Mouse (Mus musculus) forebrain, embryonic 11.5 days (tissue): ENCODE data around the gene Tpmt. TPM values are rescaled to one million over a fixed set of nuclear protein-coding genes. Genes with fewer than 3 reads are reported as not detected.

Experiments
- ATAC-seq: fragments of 200-750 bp; cut with Nextera tagmentation; replicated peaks from 2 replicates; pipeline ENCODE4 v1.8.0; 2017; ENCODE audit warnings: moderate TSS enrichment; ENCODE audit not compliant: low FRiP score
- DNase-seq: peaks from one replicate; pipeline ENCODE4 v3.0.0-alpha.2; 2017; ENCODE audit warnings: low spot score
- H3K27ac ChIP-seq: fragments of 300-500 bp; sonication (generic); 2 replicates; pipeline ENCODE4 v1.5.1; 2014; ENCODE audit warnings: low read depth, low read length
- H3K27me3 ChIP-seq: fragments of 300-500 bp; sonication (generic); 2 replicates; pipeline ENCODE4 v1.6.1; 2014; ENCODE audit warnings: mild to moderate bottlenecking, low read length, mixed read lengths; ENCODE audit not compliant: control insufficient read depth, insufficient read depth
- H3K36me3 ChIP-seq: fragments of 300-500 bp; sonication (generic); 2 replicates; pipeline ENCODE4 v1.6.1; 2014; ENCODE audit warnings: mild to moderate bottlenecking, low read length, moderate library complexity, mixed read lengths; ENCODE audit not compliant: control insufficient read depth, insufficient read depth
- H3K4me1 ChIP-seq: fragments of 300-500 bp; sonication (generic); replicated peaks from 2 replicates; pipeline ENCODE4 v1.6.1; 2014; ENCODE audit warnings: low read length, mixed read lengths; ENCODE audit not compliant: control insufficient read depth, insufficient read depth
- H3K4me2 ChIP-seq: fragments of 300-500 bp; sonication (generic); 2 replicates; pipeline ENCODE4 v1.6.1; 2014; ENCODE audit warnings: low read depth, mild to moderate bottlenecking, low read length, moderate library complexity, mixed read lengths; ENCODE audit not compliant: severe bottlenecking
- H3K4me3 ChIP-seq: fragments of 300-500 bp; sonication (generic); 2 replicates; pipeline ENCODE4 v1.5.1; 2014; ENCODE audit warnings: low read depth, low read length
- H3K9ac ChIP-seq: fragments of 300-500 bp; sonication (generic); 2 replicates; pipeline ENCODE4 v1.6.1; 2014; ENCODE audit warnings: low read length
- H3K9me3 ChIP-seq: fragments of 300-500 bp; sonication (generic); 2 replicates; pipeline ENCODE4 v1.6.1; 2016; ENCODE audit warnings: low read length, mixed read lengths; ENCODE audit not compliant: control insufficient read depth
- WGBS: fragments of 180-500 bp; shearing (Covaris S2); extraction: QIAGEN DNeasy Blood & Tissue Kit; methylation state at CpG from one replicate; pipeline ENCODE4 v1.1.7; 2014; 5-methylcytosine and 5-hydroxymethylcytosine counted together
- polyA plus RNA-seq: library from polyadenylated mRNA; unstranded; fragments of >200 nt; fragmentation: Nextera tagmentation; extraction: Ambion mirVana; gene quantifications from 2 replicates; pipeline ENCODE4 v1.2.1, GENCODE M21; 2014

Tpmt gene
- polyA plus RNA-seq, 1 experiment from 2014 or later = 34.2 TPM

DNA sequence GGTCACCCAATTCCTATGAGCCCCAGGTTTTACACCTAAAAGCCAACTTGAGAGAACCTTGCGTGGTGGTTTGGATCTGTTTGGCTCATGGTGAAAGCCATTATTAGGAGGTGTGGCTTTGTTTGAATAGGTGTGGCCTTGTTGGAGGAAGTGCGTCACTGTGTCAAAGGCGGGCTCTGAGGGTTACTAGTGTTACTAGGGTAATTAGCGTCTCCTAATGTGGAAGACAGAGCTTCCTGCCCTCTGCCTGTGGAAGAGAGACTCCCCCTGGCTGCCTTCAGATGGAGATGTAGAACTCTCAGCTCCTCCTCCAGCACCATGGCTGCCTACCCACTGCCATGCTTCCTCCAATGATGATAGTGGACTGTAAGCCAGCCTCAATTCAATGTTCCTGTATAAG lies 42.9 kb downstream of the Tpmt start:
- H3K36me3 ChIP-seq = no peaks in the 10 kb centered on the region
- no peak overlapping the region for H3K9ac ChIP-seq
- no peak overlapping the region for H3K4me3 ChIP-seq
- H3K27ac ChIP-seq = no peak overlapping the region
- H3K4me2 ChIP-seq = no peak overlapping the region
- H3K4me1 ChIP-seq = no peaks in the 10 kb centered on the region
- H3K9me3 ChIP-seq = no peaks in the 10 kb centered on the region
- no peaks in the 10 kb centered on the region for H3K27me3 ChIP-seq
- DNase-seq (no peak), ATAC-seq (no peak)
- 95% methylated on average over 4 of the region's 4 CpGs for WGBS

DNA sequence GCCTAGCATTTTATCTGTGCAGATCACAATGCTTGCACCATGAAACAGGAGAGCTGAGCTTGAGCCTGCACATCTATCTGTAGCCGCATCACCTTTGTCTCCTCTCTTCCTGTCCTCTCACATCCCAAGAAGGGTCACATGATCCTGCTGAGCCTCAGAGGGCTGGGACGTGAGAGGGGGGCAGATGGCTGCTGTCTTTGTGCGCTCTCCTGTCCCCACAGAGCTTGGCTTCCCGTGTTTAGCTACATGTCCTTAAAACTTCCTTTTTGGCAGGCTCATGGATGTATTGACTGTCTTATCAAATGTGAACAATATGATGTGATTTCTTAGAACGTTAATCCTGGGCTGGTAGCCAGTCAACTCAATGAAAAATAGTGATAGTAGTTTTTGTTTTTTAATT lies 45.0 kb downstream of the Tpmt start:
- Histone ChIP-seq H3K27me3 (no peaks in the 10 kb centered on the region), H3K4me2 (no peak overlapping the region), H3K4me1 (no peaks in the 10 kb centered on the region), H3K9ac (no peak overlapping the region), H3K4me3 (no peak overlapping the region), H3K9me3 (no peaks in the 10 kb centered on the region), H3K27ac (no peak overlapping the region), H3K36me3 (no peaks in the 10 kb centered on the region)
- ATAC-seq (no peak), DNase-seq (no peak)
- WGBS = 72% methylated on average over 5 of the region's 5 CpGs

DNA sequence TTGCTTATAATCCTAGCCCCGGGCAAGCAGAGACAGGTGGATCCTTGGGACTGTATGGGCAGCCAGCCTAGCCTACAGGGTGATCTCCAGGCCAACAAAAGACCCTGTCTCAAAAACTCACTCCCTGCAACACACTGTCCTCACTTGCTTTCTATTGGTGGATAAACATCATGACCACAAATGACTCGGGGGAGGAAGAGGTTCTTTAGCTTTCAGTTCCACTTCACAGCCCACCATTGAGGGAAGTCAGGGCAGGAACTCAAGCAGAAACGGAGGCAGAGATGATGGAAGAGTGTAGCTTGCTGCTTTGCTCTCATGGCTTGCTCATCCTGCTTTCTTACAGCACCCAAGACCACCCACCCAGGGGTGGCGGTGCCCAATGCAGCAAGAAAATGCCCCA lies 47.2 kb downstream of the Tpmt start:
- WGBS = 81% methylated on average over 4 of the region's 4 CpGs
- Histone ChIP-seq H3K4me3 (no peak overlapping the region), H3K9me3 (no peaks in the 10 kb centered on the region), H3K4me2 (no peak overlapping the region), H3K9ac (no peak overlapping the region), H3K36me3 (no peaks in the 10 kb centered on the region), H3K27ac (no peak overlapping the region), H3K27me3 (no peaks in the 10 kb centered on the region), H3K4me1 (no peaks in the 10 kb centered on the region)
- DNase-seq (no peak), ATAC-seq (no peak)

DNA sequence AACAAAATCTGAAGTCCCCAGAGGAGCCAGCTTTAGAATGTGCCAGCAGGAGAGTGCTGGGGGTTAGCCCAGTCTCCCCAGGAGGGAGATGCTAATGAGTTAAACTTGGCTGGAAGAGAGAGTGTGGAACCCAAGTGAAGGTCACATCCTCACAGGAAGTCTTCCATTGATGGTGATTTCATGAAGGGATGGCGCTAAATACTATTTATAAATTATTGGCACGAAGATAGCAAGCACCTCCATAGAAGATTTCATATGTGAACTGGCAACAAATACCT lies 51.3 kb downstream of the Tpmt start:
- no peak overlapping the region for H3K27ac ChIP-seq
- WGBS = 89% methylated on average over 2 of the region's 2 CpGs
- no peak overlapping the region for H3K4me3 ChIP-seq
- no peak for ATAC-seq
- H3K36me3 ChIP-seq = no peaks in the 10 kb centered on the region
- no peaks in the 10 kb centered on the region for H3K4me1 ChIP-seq
- H3K9me3 ChIP-seq = no peaks in the 10 kb centered on the region
- H3K4me2 ChIP-seq = no peak overlapping the region
- H3K9ac ChIP-seq = no peak overlapping the region
- no peak for DNase-seq
- no peaks in the 10 kb centered on the region for H3K27me3 ChIP-seq

DNA sequence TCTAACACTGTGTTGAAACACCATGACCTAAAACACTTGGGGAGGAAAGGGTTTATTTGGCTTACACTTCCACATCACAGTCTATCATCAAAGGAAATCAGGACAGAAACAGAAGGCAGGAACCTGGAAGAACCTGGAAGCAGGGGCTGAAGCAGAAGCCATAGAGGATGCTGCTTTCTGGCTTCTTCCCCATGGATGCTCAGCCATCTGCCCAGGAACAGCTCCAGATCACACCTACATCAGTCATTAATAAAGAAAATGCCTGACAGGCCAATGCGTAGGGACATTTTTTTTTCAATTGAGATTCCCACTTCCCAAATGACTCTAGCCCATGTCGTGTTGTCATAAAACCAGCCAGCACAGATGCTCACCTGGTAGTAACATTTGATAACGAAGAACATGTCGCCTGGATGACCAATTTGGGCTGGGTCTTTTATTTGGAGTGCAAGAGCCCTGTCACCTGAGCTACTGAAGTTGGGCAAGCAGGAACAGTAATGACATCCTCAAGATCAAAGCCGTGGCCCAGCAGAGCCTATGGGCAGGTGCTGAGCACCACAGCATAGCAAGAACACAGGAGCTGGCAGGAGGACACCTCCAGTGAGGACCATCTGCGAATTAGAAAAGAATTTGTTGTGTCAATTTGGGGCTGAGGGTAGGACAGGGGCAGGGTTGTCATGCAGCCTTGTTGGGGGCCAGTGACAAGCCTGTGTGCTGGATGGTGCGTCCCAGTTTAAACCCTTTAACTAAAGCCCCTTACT lies 51.8 kb downstream of the Tpmt start:
- ATAC-seq = no peak
- H3K36me3 ChIP-seq = no peaks in the 10 kb centered on the region
- 77% methylated on average over 7 of the region's 7 CpGs for WGBS

DNA sequence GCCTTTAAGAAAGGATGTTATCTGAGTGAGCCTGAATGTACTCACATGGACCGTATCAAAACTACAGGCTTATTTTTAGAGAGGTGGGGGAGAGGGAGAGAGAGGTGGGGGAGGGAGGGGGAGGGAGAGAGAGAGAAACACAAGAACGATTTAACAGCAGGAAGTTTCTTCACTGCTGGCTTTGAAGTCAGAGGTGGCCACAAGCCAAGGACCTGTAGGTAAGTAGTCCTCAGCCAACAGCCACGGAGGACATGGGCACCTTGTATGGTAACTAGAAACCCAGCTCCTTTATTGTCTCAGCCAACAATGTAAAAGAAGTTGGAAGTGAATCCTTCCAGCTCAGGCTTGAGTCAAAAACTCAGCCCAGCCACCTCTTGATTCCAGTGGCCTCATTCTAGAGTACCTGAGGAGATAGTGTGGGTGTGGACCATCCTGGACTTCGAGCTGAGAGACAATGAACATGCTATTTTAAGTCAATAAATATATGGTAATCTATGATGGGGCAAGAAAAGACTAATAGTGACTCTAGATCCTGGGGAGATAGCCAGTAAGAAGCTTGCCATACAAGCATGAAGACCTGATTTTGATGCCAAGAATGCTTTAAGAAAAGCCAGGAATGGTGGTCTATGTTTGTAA lies 54.0 kb downstream of the Tpmt start:
- Histone ChIP-seq H3K4me2 (no peak overlapping the region), H3K27me3 (no peaks in the 10 kb centered on the region), H3K36me3 (no peaks in the 10 kb centered on the region), H3K4me3 (no peak overlapping the region), H3K27ac (no peak overlapping the region), H3K9ac (no peak overlapping the region), H3K9me3 (no peaks in the 10 kb centered on the region), H3K4me1 (no peaks in the 10 kb centered on the region)
- no peak for DNase-seq
- WGBS = 55% methylated on average over 4 of the region's 4 CpGs
- ATAC-seq = no peak

More for the DNA sequence above, 51.8 kb downstream of the Tpmt start:
- DNase-seq = no peak
- H3K9me3 ChIP-seq = no peaks in the 10 kb centered on the region
- no peak overlapping the region for H3K4me2 ChIP-seq
- H3K27ac ChIP-seq = no peak overlapping the region
- H3K9ac ChIP-seq = no peak overlapping the region
- H3K4me3 ChIP-seq = no peak overlapping the region
- H3K27me3 ChIP-seq = no peaks in the 10 kb centered on the region
- H3K4me1 ChIP-seq = no peaks in the 10 kb centered on the region

DNA sequence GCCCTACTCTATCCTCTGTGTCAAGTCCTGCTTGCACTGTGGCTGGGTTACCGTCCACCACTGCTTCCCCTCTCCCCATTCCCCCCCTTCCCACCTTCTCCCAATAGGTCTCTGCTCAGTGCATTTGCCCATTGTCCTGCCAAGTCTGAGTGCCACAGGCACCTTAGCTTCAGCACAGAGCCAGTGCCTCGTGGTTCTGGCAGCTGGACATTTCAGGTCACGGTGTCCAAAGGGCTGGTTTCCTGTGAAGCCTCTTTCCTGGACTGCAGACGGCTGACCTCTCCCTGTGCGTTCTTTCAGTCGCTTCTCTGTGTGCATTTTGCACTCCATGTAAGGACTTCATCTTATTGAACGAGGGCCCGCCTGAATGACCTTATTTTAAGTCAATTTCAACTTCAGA lies 56.6 kb downstream of the Tpmt start:
- DNase-seq (no peak), ATAC-seq (no peak)
- Histone ChIP-seq H3K4me2 (no peak overlapping the region), H3K36me3 (no peaks in the 10 kb centered on the region), H3K27ac (no peak overlapping the region), H3K27me3 (no peaks in the 10 kb centered on the region), H3K9me3 (no peaks in the 10 kb centered on the region), H3K9ac (no peak overlapping the region), H3K4me1 (no peaks in the 10 kb centered on the region), H3K4me3 (no peak overlapping the region)
- 78% methylated on average over 8 of the region's 8 CpGs for WGBS

DNA sequence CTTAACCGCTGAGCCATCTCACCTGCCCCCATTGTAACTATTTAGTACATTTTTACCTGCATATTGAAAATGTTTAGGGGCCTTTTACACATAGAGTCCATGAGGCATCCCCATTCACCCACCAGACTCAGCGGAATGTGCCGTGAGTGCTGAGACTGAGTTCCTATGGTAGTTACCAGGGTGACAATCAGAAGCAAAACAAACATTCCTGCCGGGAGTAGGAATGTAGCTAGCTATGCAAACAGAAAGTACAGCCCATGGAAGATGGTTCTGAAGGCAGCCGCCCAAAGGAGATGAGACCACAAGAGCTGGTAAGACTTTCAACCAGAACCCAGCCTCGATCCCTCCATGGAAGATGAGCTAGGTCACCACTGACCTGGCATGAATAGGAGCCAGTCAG lies 58.3 kb downstream of the Tpmt start:
- Histone ChIP-seq H3K4me1 (no peaks in the 10 kb centered on the region), H3K9ac (no peak overlapping the region), H3K4me2 (no peak overlapping the region), H3K9me3 (no peaks in the 10 kb centered on the region), H3K27ac (no peak overlapping the region), H3K4me3 (no peak overlapping the region), H3K27me3 (no peaks in the 10 kb centered on the region), H3K36me3 (no peaks in the 10 kb centered on the region)
- WGBS = 79% methylated on average over 6 of the region's 6 CpGs
- ATAC-seq (no peak), DNase-seq (no peak)

DNA sequence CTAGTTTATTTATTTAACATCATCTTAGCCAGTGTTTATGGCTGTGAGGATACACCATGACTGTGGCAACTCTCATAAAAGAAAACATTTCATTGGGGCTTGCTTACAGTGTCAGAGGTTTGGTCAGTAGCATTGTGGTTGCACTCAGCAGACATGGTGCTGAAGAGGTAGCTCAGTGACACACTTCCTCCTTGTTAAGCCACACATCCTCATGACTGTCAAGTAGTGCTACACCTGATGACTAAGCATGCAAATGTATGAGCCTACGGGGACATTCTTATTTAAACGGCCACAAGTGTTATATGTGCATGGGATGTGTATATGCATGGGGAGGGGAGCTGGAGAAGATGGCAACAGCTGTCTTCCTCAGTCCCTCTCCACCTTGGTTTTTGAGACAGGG lies 60.7 kb downstream of the Tpmt start:
- H3K4me2 ChIP-seq = no peak overlapping the region
- WGBS = 95% methylated on average over 2 of the region's 2 CpGs
- H3K36me3 ChIP-seq = no peaks in the 10 kb centered on the region
- H3K9me3 ChIP-seq = no peaks in the 10 kb centered on the region
- H3K27me3 ChIP-seq = no peaks in the 10 kb centered on the region
- H3K4me3 ChIP-seq = no peak overlapping the region
- H3K27ac ChIP-seq = no peak overlapping the region
- DNase-seq = no peak
- no peaks in the 10 kb centered on the region for H3K4me1 ChIP-seq
- no peak overlapping the region for H3K9ac ChIP-seq
- no peak for ATAC-seq
